Mouse (Mus musculus) small intestine, adult 2 months (tissue): ENCODE measurements around the gene Stk32b.

Experiments
- CTCF ChIP-seq: fragments of 200-500 bp; IDR thresholded peaks from 2 replicates; pipeline ENCODE4 v1.5.1; 2012; ENCODE audit warnings: low read depth, mild to moderate bottlenecking, control low read depth, inconsistent platforms, low read length, moderate library complexity, mixed read lengths; ENCODE audit not compliant: insufficient replicate concordance, insufficient read length; ENCODE audit errors: extremely low read depth
- POLR2A ChIP-seq: fragments of 200-500 bp; IDR thresholded peaks from 2 replicates; pipeline ENCODE4 v1.6.1; 2012; ENCODE audit warnings: low read depth, mild to moderate bottlenecking, control low read depth, inconsistent platforms, low read length, moderate library complexity

GRCm38 (mm10) chr5:37743889-37744707 lies 27.1 kb upstream of the Stk32b start:
- TF ChIP-seq CTCF (no peak), POLR2A (no peak)
